Mouse (Mus musculus): ENCODE measurements around the gene Pgm1. TPM values are rescaled to one million over a fixed set of nuclear protein-coding genes. Genes with fewer than 3 reads are reported as not detected.

The Pgm1 gene
- total RNA-seq, 2 experiments from 2014 or later = 32.5 to 40.5 TPM

DNA sequence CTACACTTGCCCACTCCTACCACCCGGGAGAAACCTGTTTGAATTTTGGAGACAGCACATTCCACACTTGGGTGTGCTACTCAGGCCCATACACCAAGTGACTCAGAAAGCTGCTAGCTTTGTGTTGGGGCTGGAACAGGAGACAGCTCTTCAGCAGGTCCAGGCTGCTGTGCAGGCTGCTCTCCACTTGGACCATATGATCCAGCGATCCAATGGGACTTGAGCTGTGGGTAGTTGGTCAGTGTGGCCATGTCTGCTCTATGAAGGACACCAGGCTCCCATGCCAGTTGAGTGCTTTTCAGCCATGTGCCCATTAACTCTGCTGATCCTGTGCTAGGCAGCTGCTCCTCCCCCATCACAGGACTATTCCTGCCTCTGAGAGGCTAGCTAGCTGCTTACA, 24.7 kb downstream of the Pgm1 start:
- intact Hi-C loops (cut with DNase I) = no loop called here
- no peak for DNase-seq

DNA sequence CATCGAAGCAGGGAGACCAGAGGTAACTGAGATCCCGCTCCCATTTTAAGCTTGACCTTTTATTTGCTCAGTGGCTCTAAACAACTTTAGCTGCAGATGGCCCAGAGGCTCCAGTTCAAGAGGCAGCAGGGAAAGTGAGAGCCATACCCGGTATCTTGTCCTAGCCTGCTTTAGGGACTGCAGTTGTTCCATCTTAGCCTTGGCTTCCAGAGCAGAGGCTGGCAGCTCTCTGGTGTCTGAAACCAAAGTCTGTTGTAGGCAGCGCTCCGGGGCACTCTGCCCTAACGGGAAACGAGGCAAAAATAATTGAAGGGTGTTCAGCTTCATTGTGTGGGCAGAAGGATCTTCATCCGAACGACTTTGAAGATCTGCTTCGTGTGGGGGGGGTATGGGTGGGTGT, 26.2 kb downstream of the Pgm1 start:
- intact Hi-C loops (cut with DNase I) = no loop called here
- peak; percentile 27 for DNase-seq

DNA sequence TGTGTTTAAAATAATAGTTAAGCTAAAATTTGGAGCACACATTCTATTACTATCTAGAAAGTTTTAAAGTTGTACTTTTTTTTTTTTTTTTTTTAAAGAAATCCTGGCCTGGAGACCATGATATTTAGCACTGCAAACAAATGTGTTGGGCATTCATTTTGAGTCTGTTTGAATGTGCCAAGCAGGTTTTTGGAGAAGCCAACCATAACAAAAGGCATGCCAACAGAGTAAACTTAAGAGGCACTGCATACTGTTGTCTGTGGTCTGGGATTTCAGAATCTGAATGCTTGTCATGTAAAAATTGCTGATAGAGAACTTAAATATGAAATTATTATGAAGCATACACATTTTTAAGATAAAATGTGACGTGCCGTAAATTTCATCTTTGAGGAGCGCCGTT, 28.0 kb downstream of the Pgm1 start:
- intact Hi-C loops (cut with DNase I) = no loop called here
- no peak for DNase-seq

DNA sequence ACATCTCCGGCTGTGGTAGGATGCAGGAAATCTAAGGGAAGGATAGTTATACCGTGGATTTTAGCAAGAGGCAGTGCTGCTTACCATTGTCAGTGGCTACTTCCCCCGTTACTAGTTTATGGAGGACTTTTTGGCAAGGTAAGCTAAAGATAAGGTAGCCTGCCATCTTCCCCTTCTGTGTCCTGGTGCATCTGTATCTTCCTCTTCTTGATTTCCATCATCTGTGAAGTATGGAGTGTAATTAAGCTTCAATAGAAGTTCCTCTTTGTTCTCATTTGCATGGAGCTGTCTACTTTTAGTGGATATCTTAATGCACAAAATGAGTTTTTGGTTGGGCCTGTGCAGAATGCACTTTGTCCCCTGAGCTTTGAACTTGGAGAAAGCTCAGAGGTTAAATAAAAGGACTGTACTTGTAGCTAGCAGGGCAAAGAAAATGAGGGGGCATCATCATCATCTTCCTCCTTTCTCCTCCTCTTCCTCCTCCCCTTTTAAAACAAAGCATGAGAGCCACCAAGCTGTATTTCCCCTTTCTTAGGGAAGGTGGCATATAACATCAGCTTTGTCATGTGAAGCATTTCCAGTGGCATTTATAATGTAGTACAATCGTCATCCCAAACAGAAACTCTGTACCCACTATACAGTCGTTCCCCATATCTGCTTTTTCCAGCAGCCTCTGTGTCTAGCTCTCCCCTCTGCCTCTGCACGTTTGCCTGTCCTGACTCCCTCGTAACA, 29.0 kb downstream of the Pgm1 start:
- no peak for DNase-seq
- intact Hi-C loops (cut with DNase I) = no loop called here

DNA sequence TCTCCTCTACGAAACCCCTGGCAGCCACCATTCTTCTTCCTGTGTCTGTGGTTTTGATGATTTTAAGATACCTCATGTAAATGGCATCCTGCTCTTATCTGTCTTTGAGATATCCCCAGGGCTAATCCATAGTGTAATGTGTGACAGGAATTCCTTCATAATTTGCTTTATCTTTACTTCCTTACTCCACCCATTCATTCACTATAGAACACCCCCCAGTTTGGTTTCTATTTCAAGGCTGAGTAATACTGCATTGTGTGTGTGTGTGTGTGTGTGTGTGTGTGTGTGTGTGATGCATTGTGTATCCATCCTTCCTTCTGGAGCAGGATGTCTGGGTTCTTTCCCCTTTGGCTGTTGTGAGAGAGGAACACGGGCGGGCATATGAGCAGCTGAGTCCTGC, 30.1 kb downstream of the Pgm1 start:
- intact Hi-C loops (cut with DNase I) = no loop called here
- DNase-seq = no peak

DNA sequence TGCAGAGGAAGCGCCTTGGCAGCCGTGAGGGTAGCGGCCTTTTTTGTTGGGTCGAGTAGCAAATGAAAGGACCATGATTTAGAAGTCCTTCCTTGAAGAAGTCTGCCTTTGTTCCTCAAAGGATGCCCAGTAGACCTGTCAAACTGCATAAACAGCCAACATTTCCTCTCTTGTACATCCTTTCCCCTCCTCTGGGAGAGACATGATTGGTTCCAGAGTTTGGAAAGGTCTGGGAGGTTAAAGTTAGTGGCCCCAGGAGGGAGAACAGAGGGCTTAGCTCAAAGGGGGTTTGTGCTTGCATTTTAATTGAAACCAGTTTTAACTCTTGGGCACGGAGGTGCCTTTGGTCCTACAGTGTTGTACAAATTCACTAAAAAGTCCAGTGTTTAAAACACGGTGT, 37.3 kb downstream of the Pgm1 start:
- no peak for DNase-seq
- intact Hi-C loops (cut with DNase I) = no loop called here

DNA sequence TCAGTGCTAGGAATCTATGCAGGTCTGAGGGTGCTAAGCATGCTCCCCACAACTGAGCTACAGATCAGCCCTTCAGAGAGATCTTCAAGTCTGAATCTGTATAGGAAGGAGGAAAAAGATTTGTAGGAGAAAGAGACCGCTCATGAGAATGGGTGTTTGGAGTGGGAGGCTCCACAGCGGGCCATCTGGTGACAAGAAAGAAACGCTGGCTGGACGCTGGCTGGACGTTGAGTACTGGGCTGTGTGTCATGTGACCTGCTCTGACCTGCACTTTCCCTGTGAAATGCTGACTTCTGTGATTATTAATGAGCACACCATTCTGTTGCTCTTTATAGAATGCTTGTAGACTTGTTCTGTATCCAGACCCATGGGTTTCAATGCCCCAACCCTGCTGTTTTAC, 40.1 kb downstream of the Pgm1 start:
- intact Hi-C loops (cut with DNase I) = no loop called here
- DNase-seq = no peak

DNA sequence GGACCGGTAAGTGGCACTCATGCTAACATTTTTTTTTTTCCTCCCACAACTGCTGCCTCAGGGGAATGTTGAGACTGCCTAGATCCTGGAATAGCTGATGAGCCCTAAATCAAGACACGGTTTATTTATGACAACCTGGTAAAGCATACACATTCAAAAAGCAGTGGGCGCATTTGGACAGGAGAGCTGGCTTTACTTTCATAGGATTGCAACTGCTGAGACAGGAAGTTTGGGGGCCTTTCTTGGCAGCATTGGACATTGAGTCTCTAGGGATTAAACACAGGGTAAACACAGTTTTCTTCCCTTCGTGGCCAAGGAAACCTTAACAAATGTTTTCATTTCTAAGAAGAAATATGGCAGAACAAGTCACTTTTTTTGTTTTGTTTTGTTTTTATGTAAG, 40.9 kb downstream of the Pgm1 start:
- intact Hi-C loops (cut with DNase I) = no loop called here
- DNase-seq = no peak

DNA sequence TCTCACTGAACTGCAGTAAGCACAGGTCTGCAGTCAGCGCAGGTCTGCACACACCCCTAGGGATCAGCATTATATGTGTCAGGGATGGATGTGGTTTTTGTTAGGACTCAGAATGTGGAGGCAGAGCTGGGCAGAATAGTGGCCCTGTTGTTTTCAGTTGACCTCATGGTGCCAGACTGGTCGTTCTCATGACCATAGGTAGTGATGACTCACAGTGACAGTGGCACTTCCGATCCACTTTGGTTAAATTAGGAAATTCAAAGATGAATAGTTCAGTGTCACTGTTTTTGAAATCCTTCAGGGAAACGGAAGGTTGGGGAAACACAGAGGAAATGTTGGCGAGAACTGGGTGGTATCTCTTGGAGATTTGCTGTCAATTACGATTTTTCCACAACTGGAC, 43.7 kb downstream of the Pgm1 start:
- no peak for DNase-seq
- intact Hi-C loops (cut with DNase I) = no loop called here

DNA sequence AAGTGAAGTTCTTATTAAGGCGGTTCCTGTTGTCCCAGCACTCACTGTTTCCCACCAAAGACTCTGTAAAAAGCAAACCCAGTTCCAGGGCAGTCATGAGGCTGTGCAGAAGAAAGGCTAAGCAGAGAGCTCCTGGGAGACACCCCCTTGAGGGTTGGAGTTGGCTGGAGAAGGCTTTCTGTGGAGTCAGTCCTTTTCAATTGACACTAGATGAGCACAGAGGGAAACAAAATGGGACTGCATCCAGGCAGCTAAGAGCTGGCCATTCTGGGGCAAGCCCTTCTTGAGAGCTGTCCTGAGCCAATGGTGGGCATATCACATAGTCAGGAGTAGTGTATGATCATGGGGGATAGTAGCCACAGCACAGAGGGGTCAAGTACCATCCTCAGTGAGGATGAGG, 44.7 kb downstream of the Pgm1 start:
- intact Hi-C loops (cut with DNase I) = no loop called here
- peak; percentile 69 for DNase-seq

DNA sequence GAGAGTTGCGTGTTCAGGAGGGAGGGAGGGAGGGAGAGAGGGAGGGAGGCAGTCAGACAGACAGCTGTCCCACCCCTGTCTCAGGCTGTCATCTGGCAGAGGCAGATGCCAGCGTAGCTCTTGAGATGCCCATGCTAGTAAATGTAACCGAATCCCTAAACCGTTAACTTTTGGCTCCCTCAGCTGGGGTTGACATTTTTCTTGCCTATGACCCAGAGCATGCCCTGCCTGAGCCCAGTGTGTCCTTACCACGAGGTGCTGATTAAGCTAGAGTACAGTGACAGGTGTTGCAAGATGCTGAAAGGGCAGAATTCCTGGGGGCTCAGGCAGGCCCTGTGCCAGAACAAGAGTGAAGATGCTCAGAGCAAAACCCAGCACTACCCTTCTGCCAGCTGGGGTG, 45.2 kb downstream of the Pgm1 start:
- intact Hi-C loops (cut with DNase I) = no loop called here
- peak; percentile 82 for DNase-seq

DNA sequence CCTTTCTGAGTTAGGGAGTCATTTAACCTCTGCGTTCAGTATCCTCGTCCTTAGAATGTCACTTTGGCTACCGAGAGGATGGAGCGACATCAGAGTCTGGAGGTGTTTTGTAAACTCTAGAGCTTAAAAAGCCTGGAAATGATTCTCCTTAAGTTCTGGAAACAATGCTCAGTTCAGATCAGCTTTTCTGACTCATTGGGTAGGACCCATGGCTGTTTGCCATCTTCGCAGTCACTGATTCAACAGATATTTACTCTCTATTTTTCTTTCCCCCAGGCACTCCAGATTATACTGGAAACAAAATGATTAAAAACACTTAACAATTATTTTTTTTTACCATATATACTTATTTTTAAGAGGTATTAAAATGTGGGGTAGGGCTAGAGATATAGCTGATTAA, 50.1 kb downstream of the Pgm1 start:
- no peak for DNase-seq
- intact Hi-C loops (cut with DNase I) = no loop called here

DNA sequence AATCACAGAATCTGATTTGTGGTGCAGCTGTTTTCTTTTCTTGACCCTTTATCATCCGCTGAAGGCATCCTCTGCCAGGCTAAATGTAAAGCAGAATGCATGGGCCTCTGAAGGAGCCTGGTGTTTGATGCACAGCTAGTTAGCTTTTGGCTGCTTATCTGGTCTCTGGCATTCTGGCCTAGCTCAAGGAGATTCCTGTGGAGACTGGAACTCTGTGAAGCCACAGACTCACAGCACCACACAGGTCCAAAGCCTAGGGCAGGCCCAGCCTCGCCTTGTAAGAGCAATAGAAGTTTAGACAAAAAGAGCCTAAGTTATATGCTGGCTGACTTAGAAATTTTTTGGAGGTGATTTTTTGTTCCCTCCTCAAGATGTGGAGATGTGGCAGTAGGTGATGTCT, 52.0 kb downstream of the Pgm1 start:
- no peak for DNase-seq
- intact Hi-C loops (cut with DNase I) = no loop called here

DNA sequence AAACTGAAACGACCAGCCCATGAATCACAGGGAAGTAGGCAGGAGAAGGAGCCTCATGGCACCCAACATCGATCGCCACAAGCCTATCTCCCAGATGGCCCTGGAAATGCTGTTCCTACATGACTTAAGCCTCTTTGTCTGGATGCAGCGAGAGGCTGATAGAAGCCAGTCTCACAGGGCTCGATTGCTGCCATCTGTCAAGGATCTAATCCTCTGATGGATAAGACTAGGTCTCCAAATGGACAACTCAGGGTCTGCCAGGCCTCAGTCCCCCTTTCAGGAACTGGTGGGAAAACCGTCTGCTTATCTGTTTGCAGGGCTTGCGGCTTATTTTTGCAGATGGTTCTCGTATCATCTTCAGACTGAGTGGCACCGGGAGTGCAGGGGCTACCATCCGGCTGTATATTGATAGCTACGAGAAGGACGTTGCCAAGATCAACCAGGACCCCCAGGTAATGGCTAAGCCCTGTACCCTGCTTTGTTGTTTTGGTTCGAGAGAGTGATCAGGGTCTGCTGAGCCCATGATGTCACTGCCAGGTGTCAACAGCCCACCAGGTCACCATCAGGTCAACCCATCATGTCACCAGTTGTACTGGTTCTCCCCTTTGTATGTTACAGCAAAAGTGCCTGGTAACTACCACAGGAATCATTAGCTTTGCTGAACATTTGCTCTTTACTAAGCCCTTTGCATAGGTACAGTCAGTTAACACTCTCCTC, 54.6 kb downstream of the Pgm1 start:
- DNase-seq = peak; percentile 59
- intact Hi-C loops (cut with DNase I) = no loop called here

DNA sequence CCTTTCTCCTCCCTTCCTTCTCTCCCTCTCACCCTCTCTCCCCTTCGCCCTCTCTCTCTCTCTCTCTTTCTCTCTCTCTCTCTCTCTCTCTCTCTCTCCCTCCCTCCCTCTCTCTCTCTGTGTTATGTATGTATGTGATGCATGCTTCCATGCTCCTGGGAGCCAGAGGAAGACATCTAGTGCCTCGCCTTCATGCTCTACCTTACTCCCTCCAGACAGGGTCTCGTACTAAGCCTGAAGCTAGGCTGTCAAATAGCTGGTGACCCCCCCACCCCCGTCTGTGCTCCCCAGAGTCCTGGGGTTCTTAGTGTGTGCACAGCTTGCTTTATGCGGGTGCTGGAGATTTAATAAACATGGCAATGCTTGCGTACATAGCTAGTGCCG, 55.1 kb downstream of the Pgm1 start:
- intact Hi-C loops (cut with DNase I) = no loop called here
- no peak for DNase-seq

DNA sequence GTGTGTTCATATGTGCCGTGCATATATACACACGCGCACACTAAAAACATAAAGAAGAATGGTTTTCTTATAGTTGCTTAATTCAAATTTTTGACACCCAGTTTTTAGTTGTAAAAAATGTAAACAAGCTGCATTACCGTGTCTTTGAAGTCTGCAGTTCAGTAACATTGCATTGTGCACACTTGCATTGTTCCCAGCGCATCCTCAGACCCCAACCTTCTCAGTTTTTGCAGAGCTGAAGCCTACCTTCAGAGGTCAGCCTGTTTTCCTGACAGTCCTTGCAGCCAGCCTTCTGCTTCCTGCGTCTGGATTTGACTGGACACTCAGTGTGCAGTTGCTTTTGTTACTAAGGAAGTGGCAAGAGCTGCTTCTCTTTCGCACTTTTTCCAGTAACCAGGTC, 55.9 kb downstream of the Pgm1 start:
- intact Hi-C loops (cut with DNase I) = no loop called here

DNA sequence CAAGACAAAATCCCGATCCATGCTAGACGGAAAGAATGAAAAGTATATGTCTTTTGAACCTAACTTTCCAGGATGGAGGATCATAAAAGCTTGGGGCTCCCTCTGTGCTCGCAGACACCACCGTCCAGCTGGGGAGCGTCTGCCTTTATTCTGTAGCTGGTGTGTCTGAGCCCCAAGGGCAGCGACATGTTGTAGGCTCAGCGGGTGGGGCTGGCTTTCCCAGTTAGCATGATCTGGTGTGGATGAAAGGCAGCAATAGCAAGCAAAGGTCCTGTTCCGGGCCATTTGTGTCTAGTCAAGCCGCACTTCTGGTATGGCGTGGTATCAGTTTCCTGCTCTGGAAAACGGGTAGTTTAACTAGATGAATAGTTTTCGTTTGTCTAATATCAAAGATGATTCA, 56.4 kb downstream of the Pgm1 start:
- peak; percentile 41 for DNase-seq
- intact Hi-C loops (cut with DNase I) = no loop called here

More for the DNA sequence above, 55.9 kb downstream of the Pgm1 start:
- no peak for DNase-seq

DNA sequence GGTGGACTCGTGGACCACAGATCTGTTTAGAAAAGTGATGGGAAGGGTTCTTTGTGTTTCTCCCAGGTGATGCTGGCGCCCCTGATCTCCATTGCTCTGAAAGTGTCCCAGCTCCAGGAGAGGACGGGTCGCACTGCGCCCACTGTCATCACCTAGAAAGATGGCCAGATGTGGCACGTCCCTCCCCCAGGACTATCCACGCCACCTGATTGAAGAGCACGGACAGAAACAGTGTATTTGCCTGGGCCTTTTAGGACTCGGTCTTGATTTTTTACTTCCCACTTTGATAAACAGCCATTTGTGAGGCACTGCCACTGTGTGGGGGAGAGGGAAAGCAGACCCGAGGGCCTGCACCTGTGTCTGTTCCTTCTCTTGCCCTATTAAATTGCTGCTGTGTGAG, 57.4 kb downstream of the Pgm1 start:
- no peak for DNase-seq
- intact Hi-C loops (cut with DNase I) = no loop called here

DNA sequence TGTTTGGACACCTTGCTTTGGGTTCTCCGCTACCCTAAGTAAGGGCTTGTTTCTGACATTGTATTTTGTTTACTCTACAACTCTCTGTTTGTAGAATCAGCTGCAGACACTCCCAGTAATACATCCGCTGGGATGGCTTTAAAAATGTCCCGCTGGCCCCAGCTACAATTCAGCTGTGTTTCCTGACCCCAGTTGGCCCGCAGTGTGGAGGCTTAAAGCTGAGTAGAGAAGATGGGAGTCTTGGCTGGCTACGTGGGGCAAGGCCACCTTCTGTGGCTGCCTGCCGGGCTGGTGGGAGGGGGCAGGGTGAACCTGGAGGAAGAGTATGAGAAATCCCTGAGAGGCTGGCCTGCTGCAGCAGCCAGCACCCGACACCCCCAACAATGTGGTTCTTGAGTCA, 59.6 kb downstream of the Pgm1 start:
- no peak for DNase-seq
- intact Hi-C loops (cut with DNase I) = no loop called here

DNA sequence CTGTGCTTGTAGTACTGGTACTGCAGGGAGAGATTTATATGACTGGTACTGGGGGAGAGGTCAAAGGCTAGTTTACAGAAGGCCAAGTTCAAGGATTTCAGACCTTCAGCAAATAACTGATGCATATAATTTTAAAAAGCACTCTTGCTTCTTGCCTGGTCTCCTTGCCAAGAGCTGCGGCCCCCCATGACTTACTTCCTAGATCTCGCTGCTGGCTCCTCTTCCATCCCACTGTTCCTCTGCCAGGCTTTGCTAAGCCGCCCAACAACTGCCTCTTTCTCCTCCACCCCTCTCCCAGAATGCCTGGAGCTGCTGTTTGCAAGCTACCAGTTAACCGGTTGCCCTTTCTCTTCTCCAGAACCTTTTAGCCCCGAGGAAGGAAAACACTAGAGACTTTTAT, 71.8 kb downstream of the Pgm1 start:
- intact Hi-C loops (cut with DNase I) = no loop called here
- peak; percentile 69 for DNase-seq

DNA sequence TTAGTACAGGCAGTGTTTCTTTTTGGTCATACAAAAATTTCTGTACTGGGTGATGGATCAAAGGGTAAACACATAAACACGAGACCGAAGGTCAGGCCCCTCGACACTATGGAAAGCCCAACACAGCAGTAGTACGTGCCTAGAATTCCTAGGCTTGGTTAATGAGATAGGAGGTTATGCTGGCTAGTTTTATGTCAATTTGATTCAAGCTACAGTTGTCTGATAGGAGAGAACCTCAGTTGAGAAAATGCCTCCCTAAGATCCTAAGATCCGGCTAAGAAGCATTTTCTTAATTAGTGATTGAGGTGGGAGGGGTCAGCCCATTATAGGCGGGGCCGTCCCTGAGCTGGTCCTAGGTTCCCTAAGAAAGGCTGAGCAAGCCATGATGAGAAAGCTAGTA, 72.6 kb downstream of the Pgm1 start:
- DNase-seq = no peak
- intact Hi-C loops (cut with DNase I) = no loop called here

DNA sequence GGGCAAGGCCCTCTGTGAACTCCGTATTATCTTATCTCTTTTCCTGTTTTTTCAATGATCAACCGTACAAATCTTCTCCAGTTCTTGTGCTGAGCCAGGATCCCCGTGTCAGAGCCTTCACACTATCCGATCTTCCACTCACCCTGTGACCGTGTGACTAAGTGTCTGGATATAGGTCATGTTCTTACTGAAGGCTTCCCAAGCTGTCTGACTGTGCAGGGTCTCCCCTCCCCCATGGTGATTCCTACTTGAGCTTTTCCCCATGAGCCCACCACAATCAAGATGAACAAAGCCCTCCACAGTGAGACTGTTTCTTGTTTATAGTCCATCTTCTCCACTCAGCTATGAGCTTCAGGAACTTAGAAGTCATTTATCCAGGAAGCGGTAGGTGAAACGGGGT, 78.5 kb downstream of the Pgm1 start:
- intact Hi-C loops (cut with DNase I) = loop anchor here (5.0 kb wide), 1 partner anchor 530 kb away; no protein-coding TSS in a partner anchor
- no peak for DNase-seq
